Mouse (Mus musculus) brain, embryonic 14.5 days (tissue): ENCODE measurements at regions not wholly inside any gene's neighbourhood (a gene's known extent, or its start where the extent isn't known, plus 50 kb on each side); places are given as distances from the start of the nearest gene placed in this dataset.

Source experiments
- CTCF ChIP-seq: fragments of 200-500 bp; IDR thresholded peaks from 2 replicates; pipeline ENCODE4 v1.5.1; 2012; ENCODE audit warnings: inconsistent platforms, mild to moderate bottlenecking, moderate library complexity, borderline replicate concordance; ENCODE audit not compliant: insufficient read depth, insufficient read length; ENCODE audit errors: extremely low read depth
- POLR2A ChIP-seq: fragments of 200-500 bp; IDR thresholded peaks from 2 replicates; pipeline ENCODE4 v1.6.1; 2012; ENCODE audit warnings: mild to moderate bottlenecking, inconsistent platforms, borderline replicate concordance; ENCODE audit not compliant: poor library complexity, insufficient read depth, insufficient read length, severe bottlenecking; ENCODE audit errors: extremely low read depth

- no peak for TF ChIP-seq CTCF
- no peak for TF ChIP-seq POLR2A
Measured at GRCm38 (mm10) chr16:30777416-30777815, 177.9 kb downstream of the Fam43a start.
